Mouse (Mus musculus) urinary bladder, adult 2 months (tissue): ENCODE results near the gene Psma5. TPM values are rescaled to one million over a fixed set of nuclear protein-coding genes. Genes with fewer than 3 reads are reported as not detected.
"Not testable (repeated sequence)": the region's sequence is repeated elsewhere in the genome, so short reads cannot be mapped to it uniquely, and the experiment has no call there.

Source experiments
- DNase-seq: peaks from one replicate; pipeline ENCODE4 v3.0.0; 2022; ENCODE audit warnings: low spot score
- polyA plus RNA-seq: library from polyadenylated mRNA; depleted of rRNA; stranded (reverse); fragments of >200 nt; gene quantifications from 2 replicates; pipeline ENCODE4 v1.2.3, GENCODE M21; 2012; rRNA removed

Gene Psma5
- polyA plus RNA-seq: 108 and 130 TPM in 2 replicates

- peak; percentile 70 for DNase-seq
These were observed at the start of gene Psma5 for GRCm38 (mm10) chr3:108256719-108257637. Gene Psma5 (plus strand): TSS chr3:108256926.

- DNase-seq: no peak
These were observed 47.7 kb upstream of the Psma5 start for GRCm38 (mm10) chr3:108209001-108209400.

GRCm38 (mm10) chr3:108209536-108209935 is 47.2 kb upstream of the Psma5 start:
- no peak for DNase-seq

- DNase-seq: peak; percentile 87
These were observed 46.6 kb upstream of the Psma5 start for GRCm38 (mm10) chr3:108209946-108210770.

- DNase-seq: no peak
These were observed 46.0 kb upstream of the Psma5 start, which contains the start of gene Atxn7l2 for GRCm38 (mm10) chr3:108210771-108211139. Gene Atxn7l2 (minus strand): TSS chr3:108210934.

- no peak for DNase-seq
These were observed 44.9 kb upstream of the Psma5 start for GRCm38 (mm10) chr3:108211845-108212244.

- DNase-seq: no peak
These were observed 44.3 kb upstream of the Psma5 start for GRCm38 (mm10) chr3:108212406-108212805.

GRCm38 (mm10) chr3:108214734-108215133 is 42.0 kb upstream of the Psma5 start:
- DNase-seq: no peak

GRCm38 (mm10) chr3:108220661-108221060 is 36.1 kb upstream of the Psma5 start:
- DNase-seq: no peak

GRCm38 (mm10) chr3:108225711-108226557 is 30.8 kb upstream of the Psma5 start:
- DNase-seq: peak; percentile 28

- peak; percentile 34 for DNase-seq
These were observed 30.0 kb upstream of the Psma5 start, which contains the start of gene Sypl2 for GRCm38 (mm10) chr3:108226558-108227350. Gene Sypl2 (minus strand): TSS chr3:108226648.

- DNase-seq: no peak
These were observed 29.2 kb upstream of the Psma5 start for GRCm38 (mm10) chr3:108227521-108227920.

GRCm38 (mm10) chr3:108231646-108232045 is 25.1 kb upstream of the Psma5 start:
- no peak for DNase-seq

GRCm38 (mm10) chr3:108237474-108238102 is 19.1 kb upstream of the Psma5 start:
- DNase-seq: not testable (repeated sequence)

GRCm38 (mm10) chr3:108241243-108241839 is 15.4 kb upstream of the Psma5 start:
- no peak for DNase-seq

GRCm38 (mm10) chr3:108246857-108247256 is 9.9 kb upstream of the Psma5 start:
- no peak for DNase-seq

GRCm38 (mm10) chr3:108257831-108258500 is 1.2 kb downstream of the Psma5 start:
- DNase-seq: no peak

- DNase-seq: no peak
These were observed 2.6 kb downstream of the Psma5 start for GRCm38 (mm10) chr3:108259319-108259718.

GRCm38 (mm10) chr3:108279495-108279894 is 22.8 kb downstream of the Psma5 start:
- not testable (repeated sequence) for DNase-seq
